Mouse (Mus musculus) cerebellum, adult 9-11 months (tissue): ENCODE data around the gene Rapgef3.
A peak's percentile ranks its signal among the peaks of the same experiment; 100 is the strongest.

Source experiments
- DNase-seq: peaks from one replicate; pipeline ENCODE4 v3.0.0; 2022

Rapgef3 gene

GRCm38 (mm10) chr15:97744930-97745329 lies 22.8 kb downstream of the Rapgef3 start:
- no peak for DNase-seq

GRCm38 (mm10) chr15:97743961-97744525 lies 23.7 kb downstream of the Rapgef3 start:
- DNase-seq, result no peak

GRCm38 (mm10) chr15:97743210-97743609 lies 24.6 kb downstream of the Rapgef3 start:
- no peak for DNase-seq

- DNase-seq, result no peak
Observed at GRCm38 (mm10) chr15:97742600-97742999, 25.2 kb downstream of the Rapgef3 start.

- DNase-seq, result no peak
Observed at GRCm38 (mm10) chr15:97742074-97742473, 25.7 kb downstream of the Rapgef3 start.

GRCm38 (mm10) chr15:97741662-97742061 lies 26.1 kb downstream of the Rapgef3 start:
- no peak for DNase-seq

- DNase-seq, result no peak
Observed at GRCm38 (mm10) chr15:97740283-97740732, 27.5 kb downstream of the Rapgef3 start.

GRCm38 (mm10) chr15:97738923-97739322 lies 28.8 kb downstream of the Rapgef3 start:
- DNase-seq, result no peak

- no peak for DNase-seq
Observed at GRCm38 (mm10) chr15:97731988-97732387, 35.8 kb downstream of the Rapgef3 start.

GRCm38 (mm10) chr15:97731111-97731510 lies 36.7 kb downstream of the Rapgef3 start, which contains the start of gene Endou:
TSS of gene Endou (minus strand) at chr15:97731339.
- no peak for DNase-seq

GRCm38 (mm10) chr15:97730365-97730764 lies 37.4 kb downstream of the Rapgef3 start:
- no peak for DNase-seq

GRCm38 (mm10) chr15:97728804-97729203 lies 39.0 kb downstream of the Rapgef3 start:
- peak; percentile 31 for DNase-seq

GRCm38 (mm10) chr15:97728394-97728793 lies 39.4 kb downstream of the Rapgef3 start:
- DNase-seq, result no peak

- DNase-seq, result no peak
Observed at GRCm38 (mm10) chr15:97727520-97727919, 40.3 kb downstream of the Rapgef3 start.

GRCm38 (mm10) chr15:97727048-97727447 lies 40.7 kb downstream of the Rapgef3 start:
- DNase-seq, result no peak

GRCm38 (mm10) chr15:97726310-97726709 lies 41.5 kb downstream of the Rapgef3 start:
- no peak for DNase-seq

GRCm38 (mm10) chr15:97725198-97725785 lies 42.5 kb downstream of the Rapgef3 start:
- DNase-seq, result no peak

- no peak for DNase-seq
Observed at GRCm38 (mm10) chr15:97724346-97725197, 43.2 kb downstream of the Rapgef3 start.

GRCm38 (mm10) chr15:97723536-97724345 lies 44.0 kb downstream of the Rapgef3 start:
- DNase-seq, result peak; percentile 28

GRCm38 (mm10) chr15:97721008-97721701 lies 46.6 kb downstream of the Rapgef3 start:
- no peak for DNase-seq

- no peak for DNase-seq
Observed at GRCm38 (mm10) chr15:97720026-97720675, 47.6 kb downstream of the Rapgef3 start.

GRCm38 (mm10) chr15:97719494-97719893 lies 48.3 kb downstream of the Rapgef3 start:
- no peak for DNase-seq
